Mouse (Mus musculus): ENCODE data around the gene Trpm5. TPM values are rescaled to one million over a fixed set of nuclear protein-coding genes. Genes with fewer than 3 reads are reported as not detected.

The Trpm5 gene
- total and polyA plus RNA-seq, 3 experiments: 0.23 to 0.40 (median 0.24) TPM

DNA sequence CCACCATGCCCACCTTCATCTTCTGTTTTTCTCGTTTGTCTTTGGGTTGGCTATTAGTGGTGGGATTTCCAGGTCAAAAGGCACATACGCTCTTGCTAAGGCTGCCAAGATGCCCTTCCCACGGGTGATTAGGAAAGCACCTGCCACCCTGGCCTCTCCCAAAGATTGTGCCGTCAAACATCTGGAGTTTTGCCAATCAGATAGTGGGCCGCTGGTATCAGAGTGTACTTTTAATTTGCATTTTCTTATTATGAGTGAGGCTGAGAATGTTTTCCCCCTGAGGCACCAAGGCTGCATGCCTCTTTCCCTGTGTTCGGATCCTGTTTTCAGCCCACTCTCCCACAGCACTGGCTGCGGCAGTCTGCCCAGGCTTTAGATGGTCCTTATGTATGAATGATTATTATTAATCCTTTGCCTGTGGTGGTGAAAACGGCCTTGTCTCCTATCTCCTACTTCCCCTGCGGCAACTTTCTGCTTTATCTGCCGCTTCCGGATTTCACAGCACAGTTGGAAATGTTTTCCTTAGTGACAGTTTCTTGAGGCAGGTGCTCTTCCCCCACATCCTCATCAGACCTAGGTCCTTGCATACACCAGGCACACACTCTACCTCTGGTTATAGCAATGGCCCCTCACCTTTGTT lies 10.9 kb upstream of the Trpm5 start:
- DNase-seq: no peak

DNA sequence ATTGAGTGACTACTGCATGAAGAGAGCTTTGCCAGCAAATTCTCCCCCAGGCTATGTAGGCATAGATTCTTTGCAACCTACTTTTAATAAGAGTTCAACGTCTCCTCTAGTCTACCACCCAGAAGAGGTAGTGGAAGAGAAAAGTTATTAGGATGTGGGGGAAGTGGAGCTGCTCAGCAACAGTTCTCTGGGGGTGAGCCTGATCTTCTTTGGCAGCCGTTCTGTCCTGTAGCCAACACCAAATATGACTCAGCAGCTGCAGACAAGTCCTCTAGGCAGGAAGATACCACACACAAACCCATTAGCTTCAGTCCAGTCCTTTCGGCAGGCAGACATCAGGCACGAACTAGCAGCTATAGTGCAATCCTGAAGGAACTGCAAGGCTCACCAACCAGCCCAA lies 6.3 kb upstream of the Trpm5 start:
- no peak for DNase-seq

- no peak for DNase-seq
Measured at GRCm38 (mm10) chr7:143095554-143095907, 1.1 kb upstream of the Trpm5 start.

DNA sequence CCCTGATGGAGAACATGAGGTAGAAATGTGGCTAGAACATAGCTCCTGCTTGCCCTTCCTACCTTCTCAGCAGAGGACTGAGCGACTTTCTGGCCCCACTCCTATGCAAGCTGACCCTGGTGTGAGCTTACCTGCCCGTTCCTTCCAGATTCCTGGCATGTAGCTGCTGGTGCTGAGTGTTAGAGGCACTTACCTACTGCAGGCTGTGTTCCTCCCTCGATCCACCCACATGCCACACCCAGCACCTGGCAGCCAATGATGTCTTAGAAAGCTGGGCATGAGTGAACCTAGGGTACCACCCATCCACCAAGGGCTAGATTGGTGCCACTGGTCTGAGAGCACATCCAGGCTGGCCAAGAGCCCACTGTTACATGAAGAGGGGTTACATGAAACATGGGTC lies 595 bp downstream of the Trpm5 start:
- DNase-seq: no peak

DNA sequence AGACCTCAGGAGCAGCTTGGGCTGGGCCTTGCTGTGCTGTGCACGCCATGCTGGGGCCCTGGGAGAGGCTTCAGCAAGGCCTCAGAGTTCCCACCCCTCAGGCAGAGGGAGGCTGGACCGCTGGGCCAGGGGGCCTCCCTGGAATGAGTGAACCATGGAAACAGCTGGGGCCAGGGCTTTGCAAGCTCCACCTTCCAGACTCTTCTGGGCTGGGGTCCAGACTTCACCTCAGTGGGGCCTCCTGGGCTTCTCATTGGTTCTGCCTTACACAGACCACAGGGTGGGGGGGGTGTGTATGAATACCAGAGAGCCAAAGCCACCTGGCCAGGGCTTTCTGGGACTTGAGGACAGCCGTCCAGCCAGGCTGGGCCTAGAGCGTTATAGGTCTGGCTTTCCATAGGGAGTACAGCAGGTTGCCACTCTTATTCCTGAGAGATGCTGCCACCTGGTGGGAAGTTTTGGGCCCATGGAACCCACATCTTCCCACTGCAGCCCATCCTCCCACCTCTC lies 7.3 kb downstream of the Trpm5 start:
- no peak for DNase-seq

DNA sequence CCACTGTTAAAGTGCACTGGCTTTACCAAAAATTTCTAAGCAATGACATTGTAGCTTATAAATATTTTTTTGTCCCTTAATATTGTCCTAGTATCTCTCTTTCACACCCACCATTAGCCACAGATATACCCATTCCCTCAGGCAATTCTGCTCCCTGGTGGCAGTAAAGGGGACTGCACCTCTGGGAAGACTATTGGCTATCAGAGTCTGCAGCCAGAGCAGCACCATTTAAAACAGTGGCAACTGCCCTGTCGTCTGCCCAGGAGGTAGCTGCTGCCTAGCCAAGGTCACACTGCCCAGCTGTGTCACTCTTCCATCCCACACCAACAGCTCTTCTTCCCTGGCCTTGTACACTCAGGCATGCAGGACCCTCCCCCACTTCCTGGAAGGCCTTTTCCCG lies 8.1 kb downstream of the Trpm5 start:
- DNase-seq: peak; percentile 71

GRCm38 (mm10) chr7:143083708-143084107 lies 10.7 kb downstream of the Trpm5 start:
- DNase-seq: no peak

- no peak for DNase-seq
Measured at GRCm38 (mm10) chr7:143082024-143082423, 12.4 kb downstream of the Trpm5 start.

DNA sequence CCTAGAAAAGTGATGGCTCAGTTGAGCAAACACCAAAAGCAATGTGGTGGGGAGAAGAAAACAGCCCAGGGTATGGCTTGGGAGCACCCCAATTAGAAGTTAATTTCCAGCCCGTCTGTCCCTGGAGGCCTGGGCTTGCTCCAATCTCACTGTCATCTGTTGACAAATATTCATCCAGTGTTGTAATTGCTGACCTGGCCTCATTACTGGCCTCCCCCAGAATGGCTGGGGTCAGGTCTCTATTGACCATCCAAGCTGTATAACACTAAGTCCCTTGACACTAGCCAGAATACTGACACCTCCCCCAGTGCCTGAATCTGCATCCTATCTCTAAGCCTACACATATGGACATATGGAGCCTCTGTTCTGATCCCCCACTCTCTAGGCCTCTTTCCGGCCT lies 17.1 kb downstream of the Trpm5 start:
- no peak for DNase-seq

DNA sequence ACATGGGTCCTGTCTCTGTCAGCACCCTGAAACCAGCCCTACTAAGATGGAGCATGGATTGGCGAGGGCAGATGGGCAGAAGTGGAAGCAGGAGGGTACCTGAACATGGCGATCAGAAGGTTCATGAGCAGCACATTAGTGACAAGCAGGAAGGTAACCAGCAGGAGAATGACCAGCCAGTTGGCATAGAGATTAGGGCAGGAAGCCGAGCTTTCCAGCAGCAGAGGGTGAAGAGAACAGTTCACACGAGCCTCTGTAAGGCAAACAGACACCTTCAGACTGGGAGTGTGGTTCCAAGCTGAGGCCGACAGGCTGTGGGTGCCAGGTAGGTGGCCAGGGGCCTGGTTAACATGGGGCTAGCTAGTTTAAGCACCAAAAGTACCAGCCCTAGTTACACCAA lies 19.0 kb downstream of the Trpm5 start:
- no peak for DNase-seq

DNA sequence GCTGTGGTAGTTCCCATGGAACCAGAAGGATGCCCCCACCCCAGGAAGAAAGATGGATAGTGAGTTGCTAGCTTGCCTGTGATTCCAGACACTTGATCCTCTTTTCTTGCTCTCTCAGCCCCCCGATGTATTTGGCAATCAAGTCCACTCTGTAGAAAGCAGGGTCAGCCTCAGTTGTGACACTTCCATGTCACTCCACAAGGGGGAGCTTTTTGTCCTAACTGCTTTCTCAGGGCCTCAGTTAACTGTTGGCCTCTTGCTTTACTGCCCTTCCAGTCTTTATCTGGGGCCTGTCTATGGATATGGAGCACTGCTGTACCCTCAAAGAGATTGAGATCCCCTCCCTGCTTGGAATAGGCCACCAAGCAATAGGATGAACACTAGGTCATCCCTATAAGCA lies 21.4 kb downstream of the Trpm5 start:
- no peak for DNase-seq

GRCm38 (mm10) chr7:143072605-143073004 lies 21.8 kb downstream of the Trpm5 start:
- no peak for DNase-seq

DNA sequence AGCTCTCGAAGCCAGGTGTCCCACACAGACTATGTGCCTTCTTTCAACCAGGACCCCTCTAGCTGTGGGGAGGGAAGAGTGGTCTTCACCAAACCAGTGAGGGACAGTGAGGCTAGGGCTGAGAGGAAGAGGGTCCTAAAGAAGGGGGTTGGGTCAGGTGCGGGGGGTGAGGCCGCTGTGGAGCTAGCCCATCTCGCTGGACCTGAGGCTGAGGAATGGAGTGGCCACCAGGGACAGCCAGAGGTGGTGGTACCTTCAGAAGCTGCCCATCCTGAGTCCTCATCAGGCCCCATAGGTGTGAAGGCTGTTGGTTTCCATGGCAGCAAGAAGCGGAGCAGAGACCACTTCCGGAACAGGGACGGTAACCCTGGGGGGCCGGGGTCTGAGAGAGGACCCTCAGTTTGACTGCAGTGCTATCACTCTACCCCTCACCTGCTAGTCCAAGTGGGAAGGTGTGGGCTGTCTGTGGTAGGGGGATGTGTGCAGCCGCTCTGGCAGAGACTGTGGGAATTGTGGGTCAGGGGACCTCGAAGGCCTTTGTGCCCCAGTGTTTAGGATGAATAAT lies 23.9 kb downstream of the Trpm5 start:
- no peak for DNase-seq

DNA sequence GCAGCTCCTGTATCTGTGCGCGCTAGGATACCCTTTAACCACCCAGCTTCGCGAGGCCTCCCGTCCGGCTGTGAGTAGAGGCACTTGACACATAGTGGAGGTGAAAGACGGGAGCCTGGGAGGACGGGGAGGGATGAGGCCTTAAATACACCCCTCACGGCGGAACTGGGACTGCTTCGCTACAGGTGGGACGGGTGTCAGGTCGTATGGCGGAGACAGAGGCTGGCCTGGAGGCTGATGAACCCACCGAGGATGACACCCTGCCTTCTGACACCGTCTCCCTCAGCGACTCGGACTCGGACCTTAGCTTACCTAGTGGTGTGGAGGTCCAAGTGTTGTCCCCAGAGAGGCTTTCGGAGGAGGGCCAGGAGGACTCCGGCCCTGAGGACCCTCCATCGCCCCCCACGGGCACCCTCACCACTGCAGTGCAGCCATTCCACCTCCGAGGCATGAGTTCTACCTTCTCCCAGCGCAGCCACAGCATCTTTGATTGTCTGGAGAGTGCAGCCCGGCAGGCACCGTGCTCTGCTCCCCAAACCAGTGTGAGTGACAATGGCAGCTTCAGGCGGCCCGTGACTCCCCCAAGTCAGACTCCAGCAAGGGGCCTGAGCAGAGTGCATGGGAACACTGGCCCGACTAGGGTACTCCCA lies 24.6 kb downstream of the Trpm5 start:
- DNase-seq: no peak

GRCm38 (mm10) chr7:143068882-143069591 lies 25.4 kb downstream of the Trpm5 start, which contains the start of gene Tssc4:
Gene Tssc4, plus strand, starts transcription at chr7:143069249.
- peak; percentile 98 for DNase-seq

DNA sequence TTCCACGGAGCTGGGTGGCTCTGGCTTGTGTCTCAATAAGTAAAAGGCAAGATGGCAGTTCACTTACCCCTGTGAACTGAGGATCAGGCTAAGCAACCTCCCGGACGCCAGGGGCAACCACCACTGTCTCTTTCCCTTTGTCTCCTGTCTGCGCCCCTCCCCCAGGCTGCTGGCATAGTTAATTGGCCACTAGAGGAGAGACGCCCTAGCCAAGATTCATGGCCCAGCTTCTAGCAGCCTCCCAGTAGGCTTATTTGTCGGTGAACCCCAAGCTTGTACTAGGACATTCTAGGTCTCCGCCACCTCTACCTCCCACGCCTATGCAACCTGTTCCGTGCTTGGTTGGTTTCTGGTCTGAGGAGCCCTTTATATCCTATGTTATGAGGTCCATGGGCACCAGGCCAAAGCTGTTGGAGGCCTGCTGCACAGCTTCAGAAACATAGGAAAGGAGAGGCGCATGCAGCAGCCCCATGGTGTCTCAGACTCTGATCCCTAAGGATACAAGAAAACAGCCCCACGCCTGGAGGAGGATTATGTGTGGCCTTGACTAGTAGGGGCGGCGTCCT lies 26.0 kb downstream of the Trpm5 start:
- peak; percentile 56 for DNase-seq

DNA sequence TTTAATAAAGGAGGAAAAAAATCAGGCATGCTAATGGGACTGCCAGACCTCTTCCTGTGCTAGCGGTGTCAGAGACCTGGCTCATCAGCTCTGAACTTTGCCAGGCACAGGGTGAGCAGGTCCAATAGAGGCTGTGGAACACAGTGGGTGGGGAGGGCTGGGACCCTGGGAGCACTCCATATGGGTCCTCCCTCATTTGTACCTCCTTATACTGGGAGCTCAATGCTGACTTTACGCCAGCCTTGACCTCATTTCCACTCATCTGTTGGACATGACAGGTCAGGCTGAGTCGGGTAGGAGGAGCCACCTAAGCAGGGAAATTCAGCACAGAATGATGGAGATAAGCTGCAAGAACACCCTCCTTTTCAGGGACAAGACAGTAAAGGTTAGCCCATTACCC lies 26.5 kb downstream of the Trpm5 start:
- peak; percentile 51 for DNase-seq

- no peak for DNase-seq
Measured at GRCm38 (mm10) chr7:143067469-143067868, 27.0 kb downstream of the Trpm5 start.

DNA sequence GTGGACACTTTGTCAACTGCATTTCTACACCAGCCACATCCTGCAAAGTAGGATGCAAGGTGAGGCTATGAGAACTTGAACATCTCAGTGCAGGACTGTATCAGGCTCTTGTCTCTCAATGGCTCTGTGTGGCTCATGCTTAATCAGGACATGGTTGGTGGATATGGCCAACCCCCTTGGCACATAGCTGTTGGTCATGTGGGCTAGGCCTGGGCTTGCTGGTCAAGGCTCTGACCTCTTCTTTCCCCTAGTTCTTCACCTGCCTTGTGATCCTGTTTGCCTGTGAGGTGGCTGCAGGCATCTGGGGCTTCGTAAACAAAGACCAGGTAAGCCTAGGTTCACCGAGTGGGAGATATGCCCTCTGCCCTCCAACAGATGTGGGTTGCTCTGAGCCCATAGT lies 28.8 kb downstream of the Trpm5 start:
- DNase-seq: no peak

DNA sequence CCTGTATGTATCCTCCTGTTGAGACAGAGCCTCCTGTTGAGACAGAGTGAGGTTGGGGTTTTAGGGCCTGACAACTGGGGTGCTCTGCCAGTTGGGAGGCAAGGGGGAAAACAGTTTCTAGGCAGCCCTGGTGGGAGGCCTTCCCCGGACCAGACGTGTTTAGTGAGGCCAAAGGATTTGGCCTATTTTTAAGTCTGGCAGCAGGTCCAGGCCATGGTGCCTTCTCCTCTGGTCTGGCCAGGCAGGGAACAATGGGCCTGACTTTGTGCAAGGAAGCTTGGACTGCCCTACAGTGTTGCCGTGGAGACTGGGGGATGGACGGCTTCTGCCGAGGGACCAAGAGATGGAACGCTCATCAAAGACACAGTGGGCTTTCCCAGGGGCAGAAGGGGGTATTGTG lies 30.2 kb downstream of the Trpm5 start:
- no peak for DNase-seq

- DNase-seq: no peak
Measured at GRCm38 (mm10) chr7:143062704-143063103, 31.7 kb downstream of the Trpm5 start.

GRCm38 (mm10) chr7:143059202-143059870 lies 35.1 kb downstream of the Trpm5 start:
- DNase-seq: no peak
